Mouse (Mus musculus) bone marrow, adult 2 months (tissue): Measurements from ENCODE around the gene Cops9.

Experiments used
- CTCF ChIP-seq: fragments of 200-500 bp; IDR thresholded peaks from 2 replicates; pipeline ENCODE4 v1.5.1; 2011; ENCODE audit warnings: low read length, control low read depth; ENCODE audit not compliant: control insufficient read depth, insufficient read depth
- POLR2A ChIP-seq: fragments of 200-500 bp; IDR thresholded peaks from 2 replicates; pipeline ENCODE4 v1.6.1; 2011; ENCODE audit warnings: low read depth, mild to moderate bottlenecking, control low read depth, low read length, borderline replicate concordance; ENCODE audit not compliant: control insufficient read depth

GRCm38 (mm10) chr1:92596019-92596418 is 45.8 kb downstream of the Cops9 start:
- TF ChIP-seq CTCF, result no peak
- no peak for TF ChIP-seq POLR2A
